Mouse (Mus musculus): ENCODE data around the gene Smok3c. TPM values are rescaled to one million over a fixed set of nuclear protein-coding genes. Genes with fewer than 3 reads are reported as not detected.
"Not testable (repeated sequence)": the region's sequence is repeated elsewhere in the genome, so short reads cannot be mapped to it uniquely, and the experiment has no call there.

Gene Smok3c
- total RNA-seq (2015) (not detected in 2 replicates), total RNA-seq (2017) (not detected in 2 replicates)

GRCm38 (mm10) chr5:138052894-138053293 lies at the start of gene Smok3c:
Gene Smok3c (plus strand): TSS chr5:138053194.
- not testable (repeated sequence) for ATAC-seq (ENCODE audit: poor library complexity, severe bottlenecking)

- no peak for ATAC-seq (ENCODE audit: poor library complexity, severe bottlenecking)
Measured at GRCm38 (mm10) chr5:138009437-138009836, 43.6 kb upstream of the Smok3c start.

GRCm38 (mm10) chr5:138012382-138012781 lies 40.6 kb upstream of the Smok3c start:
- no peak for ATAC-seq (ENCODE audit: poor library complexity, severe bottlenecking)

- no peak for ATAC-seq (ENCODE audit: poor library complexity, severe bottlenecking)
Measured at GRCm38 (mm10) chr5:138016530-138016929, 36.5 kb upstream of the Smok3c start.

- ATAC-seq (ENCODE audit: poor library complexity, severe bottlenecking), result no peak
Measured at GRCm38 (mm10) chr5:138016997-138017396, 36.0 kb upstream of the Smok3c start.

GRCm38 (mm10) chr5:138019577-138019976 lies 33.4 kb upstream of the Smok3c start:
- not testable (repeated sequence) for ATAC-seq (ENCODE audit: poor library complexity, severe bottlenecking)

GRCm38 (mm10) chr5:138020961-138021479 lies 32.0 kb upstream of the Smok3c start, which contains the start of the genes Smok3a and Smok3b:
Gene Smok3a (plus strand): TSS chr5:138021261.
Gene Smok3b (plus strand): TSS chr5:138021429.
- ATAC-seq (ENCODE audit: poor library complexity, severe bottlenecking), result not testable (repeated sequence)

- ATAC-seq (ENCODE audit: poor library complexity, severe bottlenecking), result no peak
Measured at GRCm38 (mm10) chr5:138073803-138074202, 20.8 kb downstream of the Smok3c start.

GRCm38 (mm10) chr5:138075684-138076083 lies 22.7 kb downstream of the Smok3c start:
- ATAC-seq (ENCODE audit: poor library complexity, severe bottlenecking), result no peak

- ATAC-seq (ENCODE audit: poor library complexity, severe bottlenecking), result no peak
Measured at GRCm38 (mm10) chr5:138076148-138076547, 23.2 kb downstream of the Smok3c start.

- no peak for ATAC-seq (ENCODE audit: poor library complexity, severe bottlenecking)
Measured at GRCm38 (mm10) chr5:138080456-138080855, 27.5 kb downstream of the Smok3c start.

GRCm38 (mm10) chr5:138081446-138081845 lies 28.5 kb downstream of the Smok3c start:
- ATAC-seq (ENCODE audit: poor library complexity, severe bottlenecking), result no peak

- no peak for ATAC-seq (ENCODE audit: poor library complexity, severe bottlenecking)
Measured at GRCm38 (mm10) chr5:138083318-138083900, 30.4 kb downstream of the Smok3c start.

- ATAC-seq (ENCODE audit: poor library complexity, severe bottlenecking), result no peak
Measured at GRCm38 (mm10) chr5:138083936-138084335, 30.9 kb downstream of the Smok3c start.

- ATAC-seq (ENCODE audit: poor library complexity, severe bottlenecking), result no peak
Measured at GRCm38 (mm10) chr5:138084507-138084906, 31.5 kb downstream of the Smok3c start.

- ATAC-seq (ENCODE audit: poor library complexity, severe bottlenecking), result peak; percentile 99
Measured at GRCm38 (mm10) chr5:138084996-138085395, 32.0 kb downstream of the Smok3c start, which contains the start of gene Zkscan1. Gene Zkscan1 (plus strand): TSS chr5:138085084.

- ATAC-seq (ENCODE audit: poor library complexity, severe bottlenecking), result peak; percentile 43
Measured at GRCm38 (mm10) chr5:138085421-138085911, 32.5 kb downstream of the Smok3c start.

- no peak for ATAC-seq (ENCODE audit: poor library complexity, severe bottlenecking)
Measured at GRCm38 (mm10) chr5:138086842-138087241, 33.8 kb downstream of the Smok3c start.

- no peak for ATAC-seq (ENCODE audit: poor library complexity, severe bottlenecking)
Measured at GRCm38 (mm10) chr5:138088366-138088765, 35.4 kb downstream of the Smok3c start.

GRCm38 (mm10) chr5:138089108-138089551 lies 36.1 kb downstream of the Smok3c start:
- no peak for ATAC-seq (ENCODE audit: poor library complexity, severe bottlenecking)

- 0 out of 2 replicates have a peak, but pooled peaks have one; percentile 40 for ATAC-seq (ENCODE audit: poor library complexity, severe bottlenecking)
Measured at GRCm38 (mm10) chr5:138090271-138090670, 37.3 kb downstream of the Smok3c start.

- no peak for ATAC-seq (ENCODE audit: poor library complexity, severe bottlenecking)
Measured at GRCm38 (mm10) chr5:138090737-138091136, 37.7 kb downstream of the Smok3c start.

Data from megakaryocyte, adult 5-6 weeks (primary cell).